Mouse (Mus musculus): ENCODE measurements at regions not wholly inside any gene's neighbourhood (a gene's known extent, or its start where the extent isn't known, plus 50 kb on each side); places are given as distances from the start of the nearest gene placed in this dataset.

DNA sequence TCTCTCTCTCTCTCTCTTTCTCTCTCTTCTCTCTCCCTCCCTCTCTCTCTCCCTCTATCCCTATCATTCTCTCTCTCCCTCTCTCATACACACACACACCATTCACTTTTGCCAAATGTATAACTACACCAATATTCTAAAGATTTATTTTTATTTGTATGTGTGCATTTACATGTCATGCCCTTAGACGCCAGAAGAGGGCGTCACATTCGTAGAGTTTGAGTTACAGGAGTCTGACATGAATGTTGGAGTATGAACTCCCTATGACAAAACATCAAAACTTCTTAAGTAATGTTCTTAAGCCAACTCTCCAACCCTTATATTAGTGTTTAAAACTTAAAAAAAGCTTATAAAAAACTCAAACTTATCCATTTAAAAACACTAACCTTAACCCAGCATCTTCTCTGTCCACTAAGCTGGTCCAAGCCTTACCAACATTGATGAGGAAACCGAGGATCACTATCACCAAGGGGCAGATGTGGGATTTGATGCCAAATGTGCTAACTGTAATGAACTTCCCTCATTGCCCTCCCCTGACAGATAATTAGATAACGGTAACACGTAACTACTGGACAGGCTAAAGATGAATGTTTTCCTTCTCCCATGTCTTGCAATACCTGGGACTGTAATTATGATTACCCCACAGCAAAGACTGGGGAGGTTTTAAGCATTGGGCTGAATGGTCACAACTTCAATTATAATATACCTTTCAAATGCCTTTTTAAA is 176.7 kb downstream of the Tm2d1 start:
- 45% methylated on average over 6 of the region's 6 CpGs for WGBS
- Histone ChIP-seq H3K4me3 (replicated peaks; ENCODE audit: low read length) (no peak overlapping the region), H3K9ac (ENCODE audit: low read length) (no peak overlapping the region), H3K9me3 (replicated peaks; ENCODE audit: control insufficient read depth, low read length) (no peaks in the 10 kb centered on the region), H3K27ac (ENCODE audit: low read length) (no peak overlapping the region), H3K27me3 (ENCODE audit: control insufficient read depth, insufficient read depth, low read length) (no peaks in the 10 kb centered on the region), H3K4me2 (ENCODE audit: low read depth, low read length) (no peak overlapping the region), H3K36me3 (ENCODE audit: control insufficient read depth, insufficient read depth, low read length) (no peaks in the 10 kb centered on the region), H3K4me1 (ENCODE audit: control insufficient read depth, insufficient read depth, low read length) (no peaks in the 10 kb centered on the region)
- ATAC-seq (ENCODE audit: insufficient read depth, low FRiP score), result no peak

DNA sequence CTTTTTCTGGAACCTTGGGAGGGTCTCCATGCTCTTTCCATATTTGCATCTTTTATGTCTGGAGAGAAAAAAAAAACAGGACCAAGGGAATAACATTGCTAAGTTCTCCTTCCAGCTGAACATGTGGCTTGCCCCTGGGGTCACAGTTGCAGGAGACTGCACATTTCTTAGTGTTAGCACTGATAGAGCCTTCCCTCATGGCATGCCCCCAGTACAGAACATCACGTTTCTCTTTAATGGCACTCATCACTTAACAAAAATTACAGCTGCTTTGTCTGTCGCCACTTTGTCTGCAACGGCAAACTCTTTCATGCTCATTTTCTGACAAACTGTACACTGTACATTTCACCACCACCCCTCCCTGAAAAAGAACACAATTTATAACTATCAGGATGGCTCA is 180.0 kb downstream of the Tm2d1 start:
- Histone ChIP-seq H3K4me3 (replicated peaks; ENCODE audit: low read length) (no peak overlapping the region), H3K9me3 (replicated peaks; ENCODE audit: control insufficient read depth, low read length) (no peaks in the 10 kb centered on the region), H3K27me3 (ENCODE audit: control insufficient read depth, insufficient read depth, low read length) (no peaks in the 10 kb centered on the region), H3K4me2 (ENCODE audit: low read depth, low read length) (no peak overlapping the region), H3K36me3 (ENCODE audit: control insufficient read depth, insufficient read depth, low read length) (no peaks in the 10 kb centered on the region), H3K27ac (ENCODE audit: low read length) (no peak overlapping the region), H3K4me1 (ENCODE audit: control insufficient read depth, insufficient read depth, low read length) (no peaks in the 10 kb centered on the region), H3K9ac (ENCODE audit: low read length) (no peak overlapping the region)
- 79% methylated on average over 3 of the region's 3 CpGs for WGBS
- no peak for ATAC-seq (ENCODE audit: insufficient read depth, low FRiP score)

DNA sequence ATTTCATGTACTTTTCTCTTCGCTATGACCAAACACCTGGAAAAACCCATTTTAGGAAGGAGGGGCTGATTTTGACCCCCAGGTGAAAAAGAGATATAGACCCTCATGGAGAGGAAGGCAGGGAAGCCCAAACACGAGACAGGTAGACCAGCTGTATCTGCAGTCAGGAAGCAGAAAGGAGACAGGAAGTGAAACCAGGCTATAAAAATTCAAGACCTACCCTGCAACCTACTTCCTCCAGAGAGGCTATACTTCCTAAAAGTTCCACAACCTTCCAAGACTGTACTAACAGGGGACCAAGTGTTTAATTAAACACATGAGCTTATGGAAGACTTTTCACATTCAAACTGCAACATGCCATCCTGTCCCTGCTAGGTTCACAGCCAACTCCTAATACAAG is 180.9 kb downstream of the Tm2d1 start:
- no peak overlapping the region for H3K4me3 ChIP-seq (replicated peaks; ENCODE audit: low read length)
- no peaks in the 10 kb centered on the region for H3K36me3 ChIP-seq (ENCODE audit: control insufficient read depth, insufficient read depth, low read length)
- no peak overlapping the region for H3K9ac ChIP-seq (ENCODE audit: low read length)
- 77% methylated on average over 2 of the region's 2 CpGs for WGBS
- H3K27ac ChIP-seq (ENCODE audit: low read length), result no peak overlapping the region
- H3K9me3 ChIP-seq (replicated peaks; ENCODE audit: control insufficient read depth, low read length), result no peaks in the 10 kb centered on the region
- H3K27me3 ChIP-seq (ENCODE audit: control insufficient read depth, insufficient read depth, low read length), result no peaks in the 10 kb centered on the region
- no peak overlapping the region for H3K4me2 ChIP-seq (ENCODE audit: low read depth, low read length)
- H3K4me1 ChIP-seq (ENCODE audit: control insufficient read depth, insufficient read depth, low read length), result no peaks in the 10 kb centered on the region
- no peak for ATAC-seq (ENCODE audit: insufficient read depth, low FRiP score)

DNA sequence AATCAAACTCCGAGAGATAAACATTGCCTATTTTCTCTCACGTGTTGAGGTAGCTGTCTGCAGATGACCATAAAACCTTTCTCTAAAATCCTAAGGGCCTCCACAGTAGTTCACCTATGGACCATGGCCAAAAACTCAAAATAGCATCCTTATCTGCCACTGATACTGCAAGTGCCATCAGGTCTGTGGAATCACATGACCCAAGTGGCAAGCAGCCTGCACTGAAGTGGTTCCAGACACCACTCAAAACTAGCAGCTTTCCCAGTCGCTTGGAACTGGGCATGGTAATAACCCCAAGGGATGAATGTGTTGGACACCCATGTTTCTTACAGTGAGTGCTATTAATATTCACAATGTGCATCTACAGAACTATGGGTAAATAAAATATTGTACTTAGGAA is 182.0 kb downstream of the Tm2d1 start:
- Histone ChIP-seq H3K4me1 (ENCODE audit: control insufficient read depth, insufficient read depth, low read length) (no peaks in the 10 kb centered on the region), H3K4me3 (replicated peaks; ENCODE audit: low read length) (no peak overlapping the region), H3K4me2 (ENCODE audit: low read depth, low read length) (no peak overlapping the region), H3K27me3 (ENCODE audit: control insufficient read depth, insufficient read depth, low read length) (no peaks in the 10 kb centered on the region), H3K36me3 (ENCODE audit: control insufficient read depth, insufficient read depth, low read length) (no peaks in the 10 kb centered on the region), H3K27ac (ENCODE audit: low read length) (no peak overlapping the region), H3K9ac (ENCODE audit: low read length) (no peak overlapping the region), H3K9me3 (replicated peaks; ENCODE audit: control insufficient read depth, low read length) (no peaks in the 10 kb centered on the region)
- 67% methylated on average over 3 of the region's 3 CpGs for WGBS
- no peak for ATAC-seq (ENCODE audit: insufficient read depth, low FRiP score)

DNA sequence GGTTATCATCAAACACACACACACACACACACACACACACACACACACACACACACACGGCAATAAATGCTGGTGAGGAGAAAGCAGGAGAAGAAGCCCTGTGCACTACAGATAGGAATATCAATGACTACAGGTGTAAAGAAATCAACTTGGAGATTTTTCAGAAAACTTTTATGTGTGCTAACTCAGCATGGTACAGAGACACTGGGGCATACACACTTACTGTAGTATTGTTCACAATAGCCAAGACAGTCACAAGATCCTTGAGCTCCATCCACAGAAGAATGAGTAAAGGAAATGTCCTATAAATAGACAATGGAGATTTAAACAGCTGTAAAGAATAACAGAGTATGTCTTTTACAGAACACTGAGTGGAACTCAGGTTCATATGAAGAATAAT is 182.4 kb downstream of the Tm2d1 start:
- no peak for ATAC-seq (ENCODE audit: insufficient read depth, low FRiP score)

DNA sequence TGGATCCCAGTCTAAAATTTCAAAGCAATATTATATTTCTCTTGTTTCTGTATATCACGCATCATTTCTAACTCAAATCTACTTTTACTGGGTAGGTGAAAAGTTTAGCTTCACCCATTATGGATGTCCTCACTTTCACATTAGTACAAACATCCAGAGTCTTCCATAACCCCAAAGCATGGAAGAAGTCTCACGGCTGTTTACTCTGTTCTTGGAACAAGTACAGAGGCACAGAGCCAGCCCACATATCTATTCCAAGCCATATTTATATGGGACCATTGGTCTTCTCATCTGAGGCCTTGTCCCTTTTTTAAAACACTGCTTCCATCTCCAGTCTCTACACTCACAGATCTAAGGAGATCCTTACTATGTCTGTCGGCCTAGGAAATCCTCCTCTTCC is 192.8 kb downstream of the Tm2d1 start:
- H3K9me3 ChIP-seq (replicated peaks; ENCODE audit: control insufficient read depth, low read length), result no peaks in the 10 kb centered on the region
- no peaks in the 10 kb centered on the region for H3K27me3 ChIP-seq (ENCODE audit: control insufficient read depth, insufficient read depth, low read length)
- no peak overlapping the region for H3K4me2 ChIP-seq (ENCODE audit: low read depth, low read length)
- H3K4me1 ChIP-seq (ENCODE audit: control insufficient read depth, insufficient read depth, low read length), result no peaks in the 10 kb centered on the region
- no peak overlapping the region for H3K27ac ChIP-seq (ENCODE audit: low read length)
- no peak overlapping the region for H3K9ac ChIP-seq (ENCODE audit: low read length)
- ATAC-seq (ENCODE audit: insufficient read depth, low FRiP score), result no peak
- no peak overlapping the region for H3K4me3 ChIP-seq (replicated peaks; ENCODE audit: low read length)
- 52% methylated on average over 3 of the region's 3 CpGs for WGBS
- no peaks in the 10 kb centered on the region for H3K36me3 ChIP-seq (ENCODE audit: control insufficient read depth, insufficient read depth, low read length)

More for the DNA sequence above, 182.4 kb downstream of the Tm2d1 start:
- H3K4me1 ChIP-seq (ENCODE audit: control insufficient read depth, insufficient read depth, low read length), result no peaks in the 10 kb centered on the region
- H3K27me3 ChIP-seq (ENCODE audit: control insufficient read depth, insufficient read depth, low read length), result no peaks in the 10 kb centered on the region
- H3K4me3 ChIP-seq (replicated peaks; ENCODE audit: low read length), result no peak overlapping the region
- WGBS, result 62% methylated on average over 1 of the region's 1 CpGs
- H3K4me2 ChIP-seq (ENCODE audit: low read depth, low read length), result no peak overlapping the region
- no peak overlapping the region for H3K27ac ChIP-seq (ENCODE audit: low read length)
- H3K36me3 ChIP-seq (ENCODE audit: control insufficient read depth, insufficient read depth, low read length), result no peaks in the 10 kb centered on the region
- H3K9me3 ChIP-seq (replicated peaks; ENCODE audit: control insufficient read depth, low read length), result no peaks in the 10 kb centered on the region
- no peak overlapping the region for H3K9ac ChIP-seq (ENCODE audit: low read length)

DNA sequence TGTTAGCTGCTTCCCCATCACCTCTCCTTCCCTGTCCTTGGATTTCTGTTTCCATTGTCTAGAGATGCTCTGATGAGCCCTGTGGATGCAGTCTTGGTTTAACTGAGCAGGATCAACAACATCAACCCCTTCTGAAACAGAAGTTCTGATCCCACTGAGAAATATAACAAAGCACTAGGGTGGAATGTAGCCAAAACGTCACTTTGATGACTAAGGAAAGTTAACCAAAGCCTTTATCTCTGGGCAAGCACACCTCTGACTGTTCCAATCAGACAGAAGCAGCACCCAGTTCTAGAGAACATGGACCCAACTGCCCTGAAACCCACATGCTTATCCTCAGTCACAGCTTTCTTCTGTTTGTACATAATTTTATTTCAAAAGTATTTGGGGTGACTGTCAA is 193.2 kb downstream of the Tm2d1 start:
- Histone ChIP-seq H3K9me3 (replicated peaks; ENCODE audit: control insufficient read depth, low read length) (no peaks in the 10 kb centered on the region), H3K4me1 (ENCODE audit: control insufficient read depth, insufficient read depth, low read length) (no peaks in the 10 kb centered on the region), H3K9ac (ENCODE audit: low read length) (no peak overlapping the region), H3K4me3 (replicated peaks; ENCODE audit: low read length) (no peak overlapping the region), H3K27ac (ENCODE audit: low read length) (no peak overlapping the region; the same call in 1 of the 2 replicates), H3K36me3 (ENCODE audit: control insufficient read depth, insufficient read depth, low read length) (no peaks in the 10 kb centered on the region), H3K27me3 (ENCODE audit: control insufficient read depth, insufficient read depth, low read length) (no peaks in the 10 kb centered on the region), H3K4me2 (ENCODE audit: low read depth, low read length) (no peak overlapping the region)
- no peak for ATAC-seq (ENCODE audit: insufficient read depth, low FRiP score)
- WGBS, result 50% methylated on average over 1 of the region's 1 CpGs

DNA sequence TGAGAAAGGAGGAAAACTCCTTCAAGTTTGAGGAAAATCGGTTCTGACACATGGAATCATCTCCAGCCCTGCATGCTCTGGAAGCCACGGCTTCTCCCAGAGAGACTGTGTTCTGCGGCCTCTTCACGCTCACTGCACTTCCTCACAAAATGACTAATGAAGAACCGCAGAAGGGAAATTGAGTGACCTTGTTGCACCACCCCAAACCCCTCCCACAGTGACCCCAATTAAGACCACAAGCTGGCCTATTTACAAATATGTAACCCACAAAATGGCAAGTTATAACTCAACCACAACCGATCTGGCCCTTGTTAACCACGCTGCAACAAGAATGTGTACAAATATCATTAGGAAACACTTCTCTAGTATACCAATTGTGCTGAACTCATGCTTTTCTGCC is 194.2 kb downstream of the Tm2d1 start:
- Histone ChIP-seq H3K27me3 (ENCODE audit: control insufficient read depth, insufficient read depth, low read length) (no peaks in the 10 kb centered on the region), H3K27ac (ENCODE audit: low read length) (no peak overlapping the region), H3K4me3 (replicated peaks; ENCODE audit: low read length) (no peak overlapping the region), H3K36me3 (ENCODE audit: control insufficient read depth, insufficient read depth, low read length) (no peaks in the 10 kb centered on the region), H3K9ac (ENCODE audit: low read length) (no peak overlapping the region), H3K4me1 (ENCODE audit: control insufficient read depth, insufficient read depth, low read length) (no peaks in the 10 kb centered on the region), H3K9me3 (replicated peaks; ENCODE audit: control insufficient read depth, low read length) (no peaks in the 10 kb centered on the region), H3K4me2 (ENCODE audit: low read depth, low read length) (no peak overlapping the region)
- 77% methylated on average over 7 of the region's 7 CpGs for WGBS
- ATAC-seq (ENCODE audit: insufficient read depth, low FRiP score), result no peak

DNA sequence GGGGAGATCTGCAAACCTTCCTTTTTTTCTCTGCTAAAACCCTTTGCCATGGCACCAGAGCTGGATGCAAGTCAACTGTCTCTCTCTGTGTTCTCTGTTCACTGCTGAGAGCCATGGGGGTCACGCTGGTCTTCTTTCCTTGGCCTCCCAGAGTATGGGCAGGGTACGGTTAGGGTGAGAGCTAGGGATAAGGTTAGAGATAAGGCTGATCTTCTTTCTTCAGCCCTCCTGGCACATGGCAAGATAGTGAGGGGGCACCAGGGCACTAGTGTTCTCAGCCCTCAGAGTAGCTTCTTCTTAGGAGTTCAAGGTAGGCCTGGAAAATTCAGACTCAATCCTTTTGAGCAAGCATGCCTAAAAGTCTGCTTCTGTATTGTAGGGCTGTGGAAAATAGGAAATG is 196.1 kb downstream of the Tm2d1 start:
- Histone ChIP-seq H3K27ac (ENCODE audit: low read length) (no peak overlapping the region), H3K9ac (ENCODE audit: low read length) (no peak overlapping the region), H3K4me2 (ENCODE audit: low read depth, low read length) (no peak overlapping the region), H3K4me1 (ENCODE audit: control insufficient read depth, insufficient read depth, low read length) (peaks cover 2% of the 10 kb centered on the region), H3K4me3 (replicated peaks; ENCODE audit: low read length) (no peak overlapping the region), H3K9me3 (replicated peaks; ENCODE audit: control insufficient read depth, low read length) (no peaks in the 10 kb centered on the region), H3K36me3 (ENCODE audit: control insufficient read depth, insufficient read depth, low read length) (no peaks in the 10 kb centered on the region), H3K27me3 (ENCODE audit: control insufficient read depth, insufficient read depth, low read length) (no peaks in the 10 kb centered on the region)
- WGBS, result 89% methylated on average over 2 of the region's 2 CpGs
- no peak for ATAC-seq (ENCODE audit: insufficient read depth, low FRiP score)

DNA sequence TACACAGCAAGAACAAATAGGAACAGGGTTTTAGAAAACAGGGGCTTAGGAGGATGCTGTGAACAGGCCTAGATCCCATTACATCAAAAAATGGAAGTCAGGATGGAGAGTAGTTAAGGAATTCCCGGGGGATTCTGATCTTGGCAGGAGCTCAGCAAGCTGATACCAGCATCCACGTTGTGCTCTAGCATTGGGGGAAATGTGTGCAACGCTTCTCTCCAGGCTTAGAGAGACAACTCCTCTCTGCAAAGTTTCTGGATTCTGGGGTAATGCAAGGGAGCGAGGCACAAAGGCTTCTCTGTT is 201.1 kb downstream of the Tm2d1 start:
- H3K4me3 ChIP-seq (replicated peaks; ENCODE audit: low read length), result no peak overlapping the region
- no peak overlapping the region for H3K9ac ChIP-seq (ENCODE audit: low read length)
- H3K36me3 ChIP-seq (ENCODE audit: control insufficient read depth, insufficient read depth, low read length), result no peaks in the 10 kb centered on the region
- no peak overlapping the region for H3K4me2 ChIP-seq (ENCODE audit: low read depth, low read length)
- WGBS, result 28% methylated on average over 4 of the region's 4 CpGs
- H3K9me3 ChIP-seq (replicated peaks; ENCODE audit: control insufficient read depth, low read length), result no peaks in the 10 kb centered on the region
- H3K4me1 ChIP-seq (ENCODE audit: control insufficient read depth, insufficient read depth, low read length), result peaks cover 4% of the 10 kb centered on the region
- no peaks in the 10 kb centered on the region for H3K27me3 ChIP-seq (ENCODE audit: control insufficient read depth, insufficient read depth, low read length)
- H3K27ac ChIP-seq (ENCODE audit: low read length), result peak overlapping the region; percentile 73
- no peak; the same call in 1 of the 2 replicates for ATAC-seq (ENCODE audit: insufficient read depth, low FRiP score)

Data from stomach, embryonic 16.5 days (tissue).